ENCODE assay signal across 23 mouse cellular contexts in the genomic region with DNA sequence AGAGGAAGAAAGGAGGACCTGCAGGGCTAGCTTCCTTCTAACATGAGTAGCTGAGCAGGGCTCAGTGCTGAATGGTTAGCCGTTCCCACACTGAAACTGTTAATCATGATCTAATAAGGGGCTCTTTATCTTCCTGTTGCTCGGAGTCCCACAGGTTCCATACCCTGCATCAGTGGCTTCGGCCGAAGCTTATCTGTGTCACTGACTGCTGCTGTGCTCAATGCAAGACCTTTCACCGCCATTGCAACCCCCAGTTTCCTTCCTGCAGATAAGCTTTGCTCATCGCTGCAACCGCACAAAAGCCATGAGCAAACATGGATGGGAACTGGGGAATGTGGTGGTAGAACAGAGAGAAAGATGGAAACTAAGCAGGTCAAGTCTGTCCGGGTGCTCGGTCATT.
DNase-seq lines count a peak whose midpoint lies in the region; ATAC-seq lines count a peak whose summit lies in the region.
"Had no signal": no experiment of that assay in that cellular context is flagged by ENCODE, and none has a peak within 500 bp of the region (broad histone marks: within the 10 kb centered on the region; RNA-seq: fewer than 3 reads in every experiment).

No protein-coding gene starts in this region.

- H3K27me3 ChIP-seq in megakaryocyte, embryonic 14.5 days (replicated peaks), result no peaks in the 10 kb centered on the region
- H3K27me3 ChIP-seq: embryonic facial prominence, embryonic 13.5 days; neural tube, embryonic 13.5 days; Patski had no signal

- H3K4me1 ChIP-seq in megakaryocyte, embryonic 14.5 days, result peaks cover 11% of the 10 kb centered on the region
- H3K4me1 ChIP-seq: embryonic facial prominence, embryonic 13.5 days; heart, embryonic 10.5 days; neural tube, embryonic 13.5 days had no signal

- no peaks in the 10 kb centered on the region for H3K9me3 ChIP-seq in megakaryocyte, embryonic 14.5 days
- H3K9me3 ChIP-seq: embryonic facial prominence, embryonic 13.5 days; heart, embryonic 10.5 days had no signal

- DNase-seq in thymus, postnatal 4 days, result peak; percentile 24
- no peak for DNase-seq in thymus, postnatal 36 days
- no peak for DNase-seq in frontal cortex, postnatal 14 days (ENCODE audit: low spot score in 2 of 2)
- DNase-seq in heart, adult 18-20 months, result no peak
- DNase-seq: adrenal gland, postnatal 10 days; cerebellum, adult 11 months; cerebellum, adult 9-11 months; gastrocnemius, postnatal 10 days; heart, postnatal 4 days; kidney, adult 9 months; kidney, postnatal 10 days; lung, adult 18-20 months; lung, postnatal 4 days had no signal

- H3K4me3 ChIP-seq in megakaryocyte, embryonic 14.5 days (replicated peaks), result peak overlapping the region; percentile 71
- H3K4me3 ChIP-seq: embryonic facial prominence, embryonic 13.5 days; heart, embryonic 10.5 days; neural tube, embryonic 13.5 days had no signal

- ATAC-seq in granulocyte monocyte progenitor cell, adult 5-6 weeks (replicated peaks; ENCODE audit: poor library complexity, severe bottlenecking), result peak; percentile 42; the same call in 1 of the 2 replicates
- ATAC-seq: forebrain, embryonic 16.5 days; intestine, postnatal 0 days; lung, postnatal 0 days; Patski had no signal

- no peaks in the 10 kb centered on the region for H3K36me3 ChIP-seq in megakaryocyte, embryonic 14.5 days (replicated peaks; ENCODE audit: low read length)
- H3K36me3 ChIP-seq: embryonic facial prominence, embryonic 13.5 days; G1E; heart, embryonic 10.5 days; neural tube, embryonic 13.5 days had no signal
